Mouse (Mus musculus) heart, adult 2 months (tissue): ENCODE measurements around the gene Plch2.

Source experiments
- CTCF ChIP-seq: fragments of 200-600 bp; IDR thresholded peaks from 2 replicates; pipeline ENCODE4 v1.8.1; 2022; ENCODE audit warnings: antibody characterized with exemption, mild to moderate bottlenecking, moderate library complexity
- POLR2A ChIP-seq: fragments of 200-500 bp; IDR thresholded peaks from 2 replicates; pipeline ENCODE4 v1.6.1; 2011; ENCODE audit warnings: mild to moderate bottlenecking, low read depth, low read length, control low read depth; ENCODE audit not compliant: insufficient read depth

GRCm38 (mm10) chr4:155076677-155077076 is 20.1 kb upstream of the Plch2 start:
- no peak for TF ChIP-seq POLR2A
- TF ChIP-seq CTCF = no peak
